Mouse (Mus musculus): ENCODE results near the gene Astn2. TPM values are rescaled to one million over a fixed set of nuclear protein-coding genes. Genes with fewer than 3 reads are reported as not detected.

The Astn2 gene
- total RNA-seq, 2 experiments from 2014 or later: 22.1 to 26.8 TPM

GRCm38 (mm10) chr4:65473141-65473540 is 931.3 kb downstream of the Astn2 start:
- DNase-seq (ENCODE audit: low spot score in 2 of 2): no peak

- peak; percentile 31 to 67 for DNase-seq (ENCODE audit: low spot score in 2 of 2)
These were observed 955.2 kb downstream of the Astn2 start for GRCm38 (mm10) chr4:65449171-65449570.

- DNase-seq (ENCODE audit: low spot score in 2 of 2): no peak
These were observed 962.7 kb downstream of the Astn2 start for GRCm38 (mm10) chr4:65441746-65442145.

GRCm38 (mm10) chr4:65430804-65431203 is 973.6 kb downstream of the Astn2 start:
- no peak for DNase-seq (ENCODE audit: low spot score in 2 of 2)

- DNase-seq (ENCODE audit: low spot score in 2 of 2): no peak
These were observed 976.9 kb downstream of the Astn2 start for GRCm38 (mm10) chr4:65427480-65427879.

- no peak for DNase-seq (ENCODE audit: low spot score in 2 of 2)
These were observed 978.0 kb downstream of the Astn2 start for GRCm38 (mm10) chr4:65426437-65426836.

- DNase-seq (ENCODE audit: low spot score in 2 of 2): no peak
These were observed 981.3 kb downstream of the Astn2 start for GRCm38 (mm10) chr4:65423068-65423625.

- DNase-seq (ENCODE audit: low spot score in 2 of 2): no peak
These were observed 983.1 kb downstream of the Astn2 start for GRCm38 (mm10) chr4:65421272-65421671.

- DNase-seq (ENCODE audit: low spot score in 2 of 2): peak in 1 of 2 experiments; percentile 13
These were observed 983.9 kb downstream of the Astn2 start for GRCm38 (mm10) chr4:65420511-65420931.

- DNase-seq (ENCODE audit: low spot score in 2 of 2): no peak
These were observed 988.9 kb downstream of the Astn2 start for GRCm38 (mm10) chr4:65415507-65415906.

GRCm38 (mm10) chr4:65402836-65403634 is 1001.4 kb downstream of the Astn2 start:
- DNase-seq (ENCODE audit: low spot score in 2 of 2): no peak

GRCm38 (mm10) chr4:65402286-65402685 is 1002.1 kb downstream of the Astn2 start:
- DNase-seq (ENCODE audit: low spot score in 2 of 2): no peak

GRCm38 (mm10) chr4:65399457-65399856 is 1005.0 kb downstream of the Astn2 start:
- DNase-seq (ENCODE audit: low spot score in 2 of 2): no peak

- no peak for DNase-seq (ENCODE audit: low spot score in 2 of 2)
These were observed 1007.6 kb downstream of the Astn2 start for GRCm38 (mm10) chr4:65396806-65397205.

GRCm38 (mm10) chr4:65391001-65391400 is 1013.4 kb downstream of the Astn2 start:
- DNase-seq (ENCODE audit: low spot score in 2 of 2): no peak

GRCm38 (mm10) chr4:65383070-65383469 is 1021.3 kb downstream of the Astn2 start:
- DNase-seq (ENCODE audit: low spot score in 2 of 2): no peak

GRCm38 (mm10) chr4:65379461-65379860 is 1025.0 kb downstream of the Astn2 start:
- DNase-seq (ENCODE audit: low spot score in 2 of 2): no peak

- no peak for DNase-seq (ENCODE audit: low spot score in 2 of 2)
These were observed 1027.8 kb downstream of the Astn2 start for GRCm38 (mm10) chr4:65376571-65376970.

- no peak for DNase-seq (ENCODE audit: low spot score in 2 of 2)
These were observed 1030.6 kb downstream of the Astn2 start for GRCm38 (mm10) chr4:65373841-65374240.

- DNase-seq (ENCODE audit: low spot score in 2 of 2): no peak
These were observed 1031.7 kb downstream of the Astn2 start for GRCm38 (mm10) chr4:65372731-65373130.

- DNase-seq (ENCODE audit: low spot score in 2 of 2): no peak
These were observed 1037.3 kb downstream of the Astn2 start for GRCm38 (mm10) chr4:65367135-65367534.

GRCm38 (mm10) chr4:65354580-65354979 is 1049.8 kb downstream of the Astn2 start:
- no peak for DNase-seq (ENCODE audit: low spot score in 2 of 2)

- no peak for DNase-seq (ENCODE audit: low spot score in 2 of 2)
These were observed 1053.9 kb downstream of the Astn2 start for GRCm38 (mm10) chr4:65350521-65350920.

All from layer of hippocampus, postnatal 14 days (tissue).